Comparison of ENCODE assay signal across 13 mouse cellular contexts in genomic region chr11:116358926-116359637, GRCm38 (mm10). TPM values are rescaled to one million over a fixed set of nuclear protein-coding genes. Genes with fewer than 3 reads are reported as not detected.
DNase-seq lines count a peak whose midpoint lies in the region; ATAC-seq and TF ChIP-seq lines count a peak whose summit lies in the region.
"Had no signal": no experiment of that assay in that cellular context is flagged by ENCODE, and none has a peak within 500 bp of the region (broad histone marks: within the 10 kb centered on the region; RNA-seq: fewer than 3 reads in every experiment).

No protein-coding gene starts in this region.

- H3K4me1 ChIP-seq in heart, embryonic 16.5 days (ENCODE audit: control insufficient read depth, insufficient read depth, low read length), result no peaks in the 10 kb centered on the region
- H3K4me1 ChIP-seq in heart, embryonic 12.5 days (replicated peaks), result peaks cover 5% of the 10 kb centered on the region; the same call in 1 of the 2 replicates
- H3K4me1 ChIP-seq in midbrain, embryonic 13.5 days (replicated peaks), result no peaks in the 10 kb centered on the region
- H3K4me1 ChIP-seq in midbrain, embryonic 11.5 days (ENCODE audit: control insufficient read depth, insufficient read depth, low read length), result no peaks in the 10 kb centered on the region
- H3K4me1 ChIP-seq in embryonic facial prominence, embryonic 15.5 days, result no peaks in the 10 kb centered on the region
- H3K4me1 ChIP-seq in intestine, postnatal 0 days (replicated peaks; ENCODE audit: control insufficient read depth, insufficient read depth, low read length), result no peaks in the 10 kb centered on the region

- H3K36me3 ChIP-seq in heart, embryonic 16.5 days (ENCODE audit: control insufficient read depth, insufficient read depth), result peaks cover 6% of the 10 kb centered on the region
- H3K36me3 ChIP-seq in heart, embryonic 12.5 days, result peaks cover 26% of the 10 kb centered on the region
- H3K36me3 ChIP-seq in midbrain, embryonic 13.5 days, result peaks cover 72% of the 10 kb centered on the region
- 0 out of 2 replicates have a peak, but pooled peaks cover 3% of the 10 kb centered on the region for H3K36me3 ChIP-seq in midbrain, embryonic 11.5 days (ENCODE audit: control insufficient read depth, insufficient read depth, low read length)
- peaks cover 23% of the 10 kb centered on the region for H3K36me3 ChIP-seq in embryonic facial prominence, embryonic 15.5 days
- peaks cover 11% of the 10 kb centered on the region; the same call in 1 of the 2 replicates for H3K36me3 ChIP-seq in intestine, postnatal 0 days (ENCODE audit: control insufficient read depth, insufficient read depth)

- ATAC-seq in heart, embryonic 16.5 days (replicated peaks; ENCODE audit: extremely low read depth, insufficient read depth, low FRiP score), result peak; percentile 49; the same call in 1 of the 2 replicates
- no peak for ATAC-seq in heart, embryonic 12.5 days (ENCODE audit: insufficient number of reproducible peaks, low FRiP score)
- no peak for ATAC-seq in midbrain, embryonic 13.5 days
- ATAC-seq in midbrain, embryonic 11.5 days (ENCODE audit: low FRiP score), result no peak
- peak; percentile 31; the same call in 1 of the 2 replicates for ATAC-seq in embryonic facial prominence, embryonic 15.5 days (ENCODE audit: insufficient number of reproducible peaks, low FRiP score, low TSS enrichment, low read depth)
- ATAC-seq in intestine, postnatal 0 days, result no peak

- H3K4me2 ChIP-seq in heart, embryonic 16.5 days (ENCODE audit: low read depth, low read length), result peak overlapping the region; percentile 26
- H3K4me2 ChIP-seq in heart, embryonic 12.5 days, result no peak overlapping the region
- no peak overlapping the region for H3K4me2 ChIP-seq in midbrain, embryonic 13.5 days (replicated peaks)
- no peak overlapping the region for H3K4me2 ChIP-seq in midbrain, embryonic 11.5 days
- no peak overlapping the region for H3K4me2 ChIP-seq in embryonic facial prominence, embryonic 15.5 days (replicated peaks)
- no peak overlapping the region for H3K4me2 ChIP-seq in intestine, postnatal 0 days (replicated peaks; ENCODE audit: low read depth)
- H3K4me2 ChIP-seq: limb, embryonic 15.5 days; lung, embryonic 14.5 days had no signal

- intact Hi-C loops in heart, postnatal 14 days (cut with DNase I), result no loop called here

- no peaks in the 10 kb centered on the region for H3K27me3 ChIP-seq in heart, embryonic 16.5 days (ENCODE audit: control insufficient read depth, insufficient read depth, low read length)
- no peaks in the 10 kb centered on the region for H3K27me3 ChIP-seq in heart, embryonic 12.5 days (replicated peaks)
- H3K27me3 ChIP-seq in midbrain, embryonic 13.5 days, result no peaks in the 10 kb centered on the region
- no peaks in the 10 kb centered on the region for H3K27me3 ChIP-seq in midbrain, embryonic 11.5 days (ENCODE audit: control insufficient read depth, insufficient read depth, low read length)
- H3K27me3 ChIP-seq in embryonic facial prominence, embryonic 15.5 days, result no peaks in the 10 kb centered on the region
- no peaks in the 10 kb centered on the region for H3K27me3 ChIP-seq in intestine, postnatal 0 days (replicated peaks; ENCODE audit: control insufficient read depth, insufficient read depth, low read length)
- H3K27me3 ChIP-seq: limb, embryonic 15.5 days had no signal

- peaks cover 4% of the 10 kb centered on the region for H3K9me3 ChIP-seq in heart, embryonic 16.5 days (replicated peaks; ENCODE audit: control insufficient read depth, low read length)
- H3K9me3 ChIP-seq in heart, embryonic 12.5 days (replicated peaks), result peaks cover 7% of the 10 kb centered on the region
- 0 out of 2 replicates have a peak, but pooled peaks cover 2% of the 10 kb centered on the region for H3K9me3 ChIP-seq in midbrain, embryonic 13.5 days
- H3K9me3 ChIP-seq in midbrain, embryonic 11.5 days (ENCODE audit: control insufficient read depth, low read length), result no peaks in the 10 kb centered on the region
- no peaks in the 10 kb centered on the region for H3K9me3 ChIP-seq in embryonic facial prominence, embryonic 15.5 days (replicated peaks)
- H3K9me3 ChIP-seq in intestine, postnatal 0 days (ENCODE audit: control insufficient read depth), result no peaks in the 10 kb centered on the region
- H3K9me3 ChIP-seq: limb, embryonic 15.5 days had no signal

- TF ChIP-seq CTCF in intestine, postnatal 0 days (IDR thresholded peaks at IDR 0.05; ENCODE audit: low read depth), result no peak

- H3K4me3 ChIP-seq in heart, embryonic 16.5 days (ENCODE audit: low read length), result peak overlapping the region; percentile 29
- no peak overlapping the region for H3K4me3 ChIP-seq in heart, embryonic 12.5 days
- H3K4me3 ChIP-seq in midbrain, embryonic 13.5 days (replicated peaks), result no peak overlapping the region
- H3K4me3 ChIP-seq in midbrain, embryonic 11.5 days (ENCODE audit: low read depth, low read length), result no peak overlapping the region
- no peak overlapping the region for H3K4me3 ChIP-seq in embryonic facial prominence, embryonic 15.5 days (replicated peaks)
- H3K4me3 ChIP-seq in intestine, postnatal 0 days (ENCODE audit: low read depth, low read length), result no peak overlapping the region
- H3K4me3 ChIP-seq: limb, embryonic 15.5 days had no signal

- DNase-seq in midbrain, embryonic 11.5 days (ENCODE audit: low spot score, missing footprints), result no peak
- peak; percentile 73 for DNase-seq in thymus, postnatal 25 days
- no peak for DNase-seq in heart, postnatal 14 days
- DNase-seq: cerebellum, adult 2 months; heart, postnatal 10 days; kidney, adult 11 months; lung, embryonic 14.5 days had no signal

- peak overlapping the region; percentile 40; the same call in 1 of the 2 replicates for H3K9ac ChIP-seq in heart, embryonic 16.5 days (ENCODE audit: low read length)
- no peak overlapping the region for H3K9ac ChIP-seq in heart, embryonic 12.5 days
- no peak overlapping the region; the same call in 1 of the 2 replicates for H3K9ac ChIP-seq in midbrain, embryonic 13.5 days (replicated peaks)
- H3K9ac ChIP-seq in midbrain, embryonic 11.5 days (ENCODE audit: low read length), result no peak overlapping the region
- H3K9ac ChIP-seq in embryonic facial prominence, embryonic 15.5 days, result no peak overlapping the region
- H3K9ac ChIP-seq in intestine, postnatal 0 days (ENCODE audit: low read depth, low read length), result no peak overlapping the region
- H3K9ac ChIP-seq: limb, embryonic 15.5 days; lung, embryonic 14.5 days had no signal

- H3K27ac ChIP-seq in heart, embryonic 16.5 days (ENCODE audit: low read length), result peak overlapping the region; percentile 79
- no peak overlapping the region for H3K27ac ChIP-seq in heart, embryonic 12.5 days (ENCODE audit: poor library complexity, severe bottlenecking)
- peak overlapping the region; percentile 44 for H3K27ac ChIP-seq in midbrain, embryonic 13.5 days
- H3K27ac ChIP-seq in midbrain, embryonic 11.5 days (ENCODE audit: low read depth, low read length), result no peak overlapping the region
- H3K27ac ChIP-seq in embryonic facial prominence, embryonic 15.5 days (replicated peaks), result peak overlapping the region; percentile 48; the same call in 1 of the 2 replicates
- H3K27ac ChIP-seq in intestine, postnatal 0 days (ENCODE audit: low read depth, low read length), result no peak overlapping the region

- WGBS in heart, embryonic 16.5 days, result 66% methylated on average over 15 of the region's 15 CpGs
- WGBS in heart, embryonic 12.5 days, result 75% methylated on average over 15 of the region's 15 CpGs
- 75% methylated on average over 15 of the region's 15 CpGs for WGBS in midbrain, embryonic 13.5 days
- 78% methylated on average over 15 of the region's 15 CpGs for WGBS in midbrain, embryonic 11.5 days
- 69% methylated on average over 15 of the region's 15 CpGs for WGBS in embryonic facial prominence, embryonic 15.5 days
- 60% methylated on average over 15 of the region's 15 CpGs for WGBS in intestine, postnatal 0 days

RNA-seq across cellular contexts. Expression of gene Foxj1, which starts 23.9 kb away (rescaled TPM):
- 2.0 and 4.3 TPM in 2 replicates for polyA plus RNA-seq in heart, embryonic 16.5 days (2015; fragmentation: Nextera tagmentation; extraction: Ambion mirVana)
- polyA plus RNA-seq in heart, embryonic 12.5 days (2016; fragmentation: Nextera tagmentation; extraction: Ambion mirVana), result 0.15 and 0.40 TPM in 2 replicates
- 6.2 and 12.4 TPM in 2 replicates for polyA plus RNA-seq in midbrain, embryonic 13.5 days (2015; fragmentation: Nextera tagmentation; extraction: Ambion mirVana)
- polyA plus RNA-seq in midbrain, embryonic 11.5 days (2014; fragmentation: Nextera tagmentation; extraction: Ambion mirVana), result 3.5 and 3.8 TPM in 2 replicates
- 30.6 and 69.8 TPM in 2 replicates for polyA plus RNA-seq in embryonic facial prominence, embryonic 15.5 days (2015; fragmentation: Nextera tagmentation; extraction: Ambion mirVana)
- total RNA-seq in heart, postnatal 14 days (2021), result 1 to 10 TPM in 1 of 2 experiments, under 1 TPM in 1; 0.07 to 1.5 TPM
- 0.09 TPM in 1 of 2 replicates, not detected in the other for polyA plus RNA-seq in intestine, postnatal 0 days (2015; fragmentation: Nextera tagmentation; extraction: Ambion mirVana)
- total RNA-seq: heart, postnatal 10 days had no signal

RNA-seq across cellular contexts. Expression of gene Exoc7, which starts 52.0 kb away (rescaled TPM):
- polyA plus RNA-seq in heart, embryonic 16.5 days (2015; fragmentation: Nextera tagmentation; extraction: Ambion mirVana), result 50.2 and 54.6 TPM in 2 replicates
- polyA plus RNA-seq in heart, embryonic 12.5 days (2016; fragmentation: Nextera tagmentation; extraction: Ambion mirVana), result 47.8 and 51.3 TPM in 2 replicates
- polyA plus RNA-seq in midbrain, embryonic 13.5 days (2015; fragmentation: Nextera tagmentation; extraction: Ambion mirVana), result 92.0 and 104 TPM in 2 replicates
- polyA plus RNA-seq in midbrain, embryonic 11.5 days (2014; fragmentation: Nextera tagmentation; extraction: Ambion mirVana), result 59.9 and 61.3 TPM in 2 replicates
- 67.5 and 68.8 TPM in 2 replicates for polyA plus RNA-seq in embryonic facial prominence, embryonic 15.5 days (2015; fragmentation: Nextera tagmentation; extraction: Ambion mirVana)
- 10 to 100 TPM; 44.3 to 52.3 TPM for total RNA-seq in heart, postnatal 14 days (2021)
- 44.6 and 49.2 TPM in 2 replicates for polyA plus RNA-seq in intestine, postnatal 0 days (2015; fragmentation: Nextera tagmentation; extraction: Ambion mirVana)

RNA-seq across cellular contexts. Expression of gene Rnf157, which starts 53.8 kb away (rescaled TPM):
- polyA plus RNA-seq in heart, embryonic 16.5 days (2015; fragmentation: Nextera tagmentation; extraction: Ambion mirVana), result 7.8 and 11.6 TPM in 2 replicates
- 11.0 and 12.3 TPM in 2 replicates for polyA plus RNA-seq in heart, embryonic 12.5 days (2016; fragmentation: Nextera tagmentation; extraction: Ambion mirVana)
- polyA plus RNA-seq in midbrain, embryonic 13.5 days (2015; fragmentation: Nextera tagmentation; extraction: Ambion mirVana), result 25.7 and 31.3 TPM in 2 replicates
- polyA plus RNA-seq in midbrain, embryonic 11.5 days (2014; fragmentation: Nextera tagmentation; extraction: Ambion mirVana), result 17.8 and 18.1 TPM in 2 replicates
- 15.7 and 17.0 TPM in 2 replicates for polyA plus RNA-seq in embryonic facial prominence, embryonic 15.5 days (2015; fragmentation: Nextera tagmentation; extraction: Ambion mirVana)
- total RNA-seq in heart, postnatal 14 days (2021), result 1 to 10 TPM; 5.8 to 8.8 TPM
- polyA plus RNA-seq in intestine, postnatal 0 days (2015; fragmentation: Nextera tagmentation; extraction: Ambion mirVana), result 4.9 and 6.6 TPM in 2 replicates

Comparison
In these comparisons a context has a peak if more than half of its experiments do, and no peak if none do; other contexts are left out.
1. ATAC-seq: peak in heart, embryonic 16.5 days (single experiment) and embryonic facial prominence, embryonic 15.5 days (single experiment); none in heart, embryonic 12.5 days (single experiment), midbrain, embryonic 13.5 days (single experiment), midbrain, embryonic 11.5 days (single experiment) and intestine, postnatal 0 days (single experiment).
2. H3K27ac ChIP-seq: peak in heart, embryonic 16.5 days (single experiment), midbrain, embryonic 13.5 days (single experiment) and embryonic facial prominence, embryonic 15.5 days (single experiment); none in heart, embryonic 12.5 days (single experiment), midbrain, embryonic 11.5 days (single experiment) and intestine, postnatal 0 days (single experiment).